Mouse (Mus musculus) G1E (cell line): ENCODE data around the gene Trappc6b.

Experiments used
- CTCF ChIP-seq: IDR thresholded peaks from 2 replicates; pipeline ENCODE4 v1.5.1; 2012; ENCODE audit warnings: low read depth, low read length, inconsistent platforms, mixed read lengths
- GATA1 ChIP-seq: IDR thresholded peaks from 2 replicates; pipeline ENCODE4 v1.6.1; 2012; ENCODE audit warnings: borderline replicate concordance, low read length, inconsistent platforms, mixed read lengths
- GATA2 ChIP-seq: IDR thresholded peaks from 2 replicates; pipeline ENCODE4 v1.6.1; 2012; ENCODE audit warnings: low read depth, low read length, inconsistent platforms, borderline replicate concordance
- POLR2AphosphoS5 ChIP-seq: IDR thresholded peaks from 2 replicates; pipeline ENCODE4 v1.6.1; 2012; ENCODE audit warnings: low read depth, low read length, inconsistent platforms; ENCODE audit not compliant: insufficient replicate concordance
- TAL1 ChIP-seq: conservative IDR thresholded peaks from 2 replicates; pipeline ENCODE4 v1.6.1; 2012; ENCODE audit warnings: low read depth, low read length, inconsistent platforms, mixed read lengths

GRCm38 (mm10) chr12:59077883-59078282, 16.6 kb upstream of the Trappc6b start:
- TF ChIP-seq CTCF (no peak), GATA1 (no peak), TAL1 (no peak), POLR2AphosphoS5 (no peak), GATA2 (no peak)
